Mouse (Mus musculus) intestine, embryonic 14.5 days (tissue): Measurements from ENCODE around the gene Foxo6. TPM values are rescaled to one million over a fixed set of nuclear protein-coding genes. Genes with fewer than 3 reads are reported as not detected.

ENCODE experiments used
- ATAC-seq: fragments of 200-750 bp; cut with Nextera tagmentation; replicated peaks from 2 replicates; pipeline ENCODE4 v1.8.0; 2017; ENCODE audit warnings: low read depth, moderate number of reproducible peaks, moderate TSS enrichment, moderate library complexity; ENCODE audit not compliant: low FRiP score, low TSS enrichment
- DNase-seq: peaks from one replicate; pipeline ENCODE4 v3.0.0-alpha.2; 2018; ENCODE audit warnings: low spot score
- H3K27ac ChIP-seq: fragments of 300-500 bp; sonication (generic); 2 replicates; pipeline ENCODE4 v1.5.1; 2014; ENCODE audit warnings: low read depth, mild to moderate bottlenecking, control low read depth
- H3K27me3 ChIP-seq: fragments of 300-500 bp; sonication (generic); replicated peaks from 2 replicates; pipeline ENCODE4 v1.6.1; 2014; ENCODE audit warnings: low read length, control low read depth; ENCODE audit not compliant: control insufficient read depth, insufficient read depth
- H3K36me3 ChIP-seq: fragments of 300-500 bp; sonication (generic); 2 replicates; pipeline ENCODE4 v1.6.1; 2014; ENCODE audit warnings: low read length, control low read depth; ENCODE audit not compliant: control insufficient read depth, insufficient read depth
- H3K4me1 ChIP-seq: fragments of 300-500 bp; sonication (generic); replicated peaks from 2 replicates; pipeline ENCODE4 v1.6.1; 2014; ENCODE audit warnings: low read length, control low read depth, mixed read lengths; ENCODE audit not compliant: control insufficient read depth, insufficient read depth
- H3K4me2 ChIP-seq: fragments of 300-500 bp; sonication (generic); 2 replicates; pipeline ENCODE4 v1.6.1; 2014; ENCODE audit warnings: low read length
- H3K4me3 ChIP-seq: fragments of 300-500 bp; sonication (generic); 2 replicates; pipeline ENCODE4 v1.5.1; 2014; ENCODE audit warnings: low read depth, low read length, control low read depth, mixed read lengths
- H3K9ac ChIP-seq: fragments of 300-500 bp; sonication (generic); 2 replicates; pipeline ENCODE4 v1.6.1; 2014; ENCODE audit warnings: mild to moderate bottlenecking, low read length
- H3K9me3 ChIP-seq: fragments of 300-500 bp; sonication (generic); 2 replicates; pipeline ENCODE4 v1.6.1; 2016; ENCODE audit warnings: low read length, control low read depth; ENCODE audit not compliant: control insufficient read depth
- WGBS: fragments of 180-500 bp; shearing (Covaris S2); extraction: QIAGEN DNeasy Blood & Tissue Kit; methylation state at CpG from one replicate; pipeline ENCODE4 v1.1.7; 2014; 5-methylcytosine and 5-hydroxymethylcytosine counted together
- polyA plus RNA-seq: library from polyadenylated mRNA; unstranded; fragments of >200 nt; fragmentation: Nextera tagmentation; extraction: Ambion mirVana; gene quantifications from 2 replicates; pipeline ENCODE4 v1.2.1, GENCODE M21; 2014

The Foxo6 gene
- polyA plus RNA-seq, 1 experiment from 2014 or later, result 0.39 TPM

DNA sequence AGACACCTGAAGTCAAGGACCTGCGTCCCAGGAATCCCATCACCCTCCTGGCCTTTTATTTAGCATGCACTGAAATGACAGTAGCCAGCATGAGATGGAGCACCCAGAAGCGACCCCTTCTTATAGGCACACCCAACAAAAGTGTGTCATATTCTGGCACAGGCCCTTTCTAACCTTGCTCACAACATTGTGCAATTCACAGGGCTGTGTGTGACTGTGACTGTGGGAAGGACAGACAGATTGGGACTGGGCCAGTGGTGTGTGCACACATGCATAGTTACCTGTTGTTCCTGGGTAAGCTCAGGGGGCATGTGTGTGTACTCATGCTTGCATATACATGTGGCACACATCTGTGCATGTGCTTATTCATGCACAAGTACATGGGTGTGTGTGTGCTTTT, 54.6 kb downstream of the Foxo6 start:
- no peaks in the 10 kb centered on the region for H3K9me3 ChIP-seq
- H3K4me2 ChIP-seq, result no peak overlapping the region
- ATAC-seq, result no peak
- H3K27ac ChIP-seq, result no peak overlapping the region
- H3K36me3 ChIP-seq, result no peaks in the 10 kb centered on the region
- H3K4me3 ChIP-seq, result no peak overlapping the region
- no peak overlapping the region for H3K9ac ChIP-seq
- no peak for DNase-seq
- 85% methylated on average over 2 of the region's 2 CpGs for WGBS
- H3K4me1 ChIP-seq, result 0 out of 2 replicates have a peak, but pooled peaks cover 2% of the 10 kb centered on the region
- H3K27me3 ChIP-seq, result no peaks in the 10 kb centered on the region

DNA sequence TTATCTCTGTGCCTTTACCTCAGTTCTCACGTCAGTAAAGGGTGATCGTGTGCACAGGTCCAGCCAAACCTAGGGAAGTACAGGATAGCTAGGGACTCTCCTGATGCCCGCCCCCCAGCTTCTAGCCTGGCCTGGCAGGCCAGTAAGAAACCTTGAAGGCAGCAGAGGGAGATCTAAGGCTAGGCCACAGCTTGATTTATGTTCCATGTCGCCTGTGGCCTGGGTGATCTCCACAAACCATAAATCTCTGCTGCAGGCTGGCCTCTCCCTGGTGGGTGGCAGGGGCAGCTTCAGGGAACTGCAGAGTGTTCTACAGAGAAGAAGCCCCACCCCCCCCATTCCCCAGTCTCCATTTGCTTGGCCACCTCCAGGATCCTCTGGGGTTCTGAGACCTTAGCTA, 55.2 kb downstream of the Foxo6 start:
- no peak overlapping the region for H3K27ac ChIP-seq
- no peaks in the 10 kb centered on the region for H3K36me3 ChIP-seq
- no peak for DNase-seq
- 0 out of 2 replicates have a peak, but pooled peaks cover 2% of the 10 kb centered on the region for H3K4me1 ChIP-seq
- WGBS, result 34% methylated on average over 4 of the region's 4 CpGs
- no peak overlapping the region for H3K9ac ChIP-seq
- H3K4me3 ChIP-seq, result no peak overlapping the region
- no peak for ATAC-seq
- no peaks in the 10 kb centered on the region for H3K9me3 ChIP-seq
- no peak overlapping the region for H3K4me2 ChIP-seq
- no peaks in the 10 kb centered on the region for H3K27me3 ChIP-seq

DNA sequence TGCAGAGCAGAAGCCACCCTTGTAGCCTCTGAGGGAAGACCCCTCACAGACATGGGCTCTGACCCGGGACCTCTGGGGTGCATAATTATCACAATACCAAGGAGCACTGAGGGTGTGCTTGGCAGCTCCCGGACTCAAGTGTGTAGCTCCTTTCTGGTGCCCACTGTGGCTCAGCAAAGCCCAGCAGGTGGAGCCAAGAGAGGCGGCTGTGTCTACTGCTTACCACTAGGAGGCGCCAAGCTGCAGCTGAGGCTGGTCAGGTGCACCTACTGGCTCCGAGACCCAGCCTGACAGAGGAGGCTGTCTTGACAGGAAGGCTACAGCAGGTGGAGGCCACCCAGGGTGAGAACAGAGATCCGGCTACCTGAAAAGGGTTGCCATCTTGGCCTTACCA, 56.9 kb downstream of the Foxo6 start:
- Histone ChIP-seq H3K36me3 (no peaks in the 10 kb centered on the region), H3K4me2 (no peak overlapping the region), H3K9me3 (no peaks in the 10 kb centered on the region), H3K27ac (no peak overlapping the region), H3K4me3 (no peak overlapping the region), H3K4me1 (0 out of 2 replicates have a peak, but pooled peaks cover 2% of the 10 kb centered on the region), H3K9ac (no peak overlapping the region), H3K27me3 (no peaks in the 10 kb centered on the region)
- peak; percentile 81 for DNase-seq
- ATAC-seq, result 0 out of 2 replicates have a peak, but pooled peaks have one; percentile 45
- WGBS, result 28% methylated on average over 6 of the region's 6 CpGs

DNA sequence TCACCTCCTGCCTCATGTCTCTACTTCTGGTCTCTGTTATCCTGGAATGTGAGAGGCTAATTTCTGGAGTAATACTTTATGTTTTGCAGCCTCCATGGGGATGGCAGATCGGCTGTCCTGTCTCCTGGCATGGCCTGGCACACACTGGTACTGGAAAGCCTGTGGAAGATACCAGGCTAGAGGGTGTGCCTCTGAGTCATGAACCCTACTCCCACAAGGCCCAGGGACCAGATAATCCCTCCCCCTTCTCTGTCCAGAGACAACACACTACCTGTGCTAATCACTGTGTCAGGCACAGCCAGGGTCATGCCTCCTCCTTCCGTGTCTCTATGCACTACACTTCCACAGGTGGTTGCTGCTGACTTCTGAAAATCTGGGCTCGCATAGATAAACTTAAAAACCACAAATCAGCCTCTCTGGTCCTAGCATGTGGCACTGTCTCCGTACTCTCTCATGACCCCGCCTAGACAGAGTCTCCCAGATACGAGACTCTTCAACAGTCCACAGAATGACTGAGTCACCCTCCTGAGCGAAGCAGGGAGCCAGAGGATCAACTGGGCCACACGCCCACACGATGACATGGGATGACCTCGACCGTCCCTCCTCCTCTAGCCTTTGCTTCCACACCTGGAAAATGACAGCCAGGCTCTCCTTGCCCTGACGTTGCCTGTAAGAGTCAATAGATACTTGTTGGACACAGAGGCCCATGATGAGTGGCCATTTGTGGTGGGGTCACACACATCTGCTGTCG, 57.5 kb downstream of the Foxo6 start:
- 75% methylated on average over 13 of the region's 13 CpGs for WGBS
- Histone ChIP-seq H3K27me3 (no peaks in the 10 kb centered on the region), H3K36me3 (no peaks in the 10 kb centered on the region), H3K4me3 (no peak overlapping the region), H3K27ac (no peak overlapping the region), H3K9ac (no peak overlapping the region), H3K4me2 (no peak overlapping the region), H3K9me3 (no peaks in the 10 kb centered on the region), H3K4me1 (0 out of 2 replicates have a peak, but pooled peaks cover 2% of the 10 kb centered on the region)
- ATAC-seq (no peak), DNase-seq (no peak)

DNA sequence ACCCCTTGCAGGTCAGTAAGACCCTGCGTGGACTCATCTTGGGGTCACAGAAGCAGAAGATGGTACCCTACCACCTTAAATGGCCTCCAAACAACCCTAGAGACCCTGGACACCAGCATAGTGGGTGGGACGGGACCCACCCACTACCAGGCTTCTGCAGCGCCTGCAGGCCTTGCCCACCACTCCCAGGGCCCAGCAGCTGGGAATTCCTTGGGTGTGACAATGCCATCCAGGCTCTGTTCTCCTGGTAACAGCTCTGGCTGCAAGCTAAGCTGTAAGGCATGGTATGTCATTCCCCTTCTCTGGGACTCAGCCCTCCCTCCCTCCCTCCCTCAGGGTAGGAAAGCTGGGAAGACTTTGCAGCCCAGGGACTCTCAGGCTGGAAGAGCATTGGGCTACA, 58.5 kb downstream of the Foxo6 start:
- H3K36me3 ChIP-seq, result no peaks in the 10 kb centered on the region
- H3K9ac ChIP-seq, result no peak overlapping the region
- ATAC-seq (no peak), DNase-seq (no peak)
- no peaks in the 10 kb centered on the region for H3K27me3 ChIP-seq
- no peaks in the 10 kb centered on the region for H3K9me3 ChIP-seq
- no peak overlapping the region for H3K4me3 ChIP-seq
- no peak overlapping the region for H3K27ac ChIP-seq
- 0 out of 2 replicates have a peak, but pooled peaks cover 2% of the 10 kb centered on the region for H3K4me1 ChIP-seq
- 93% methylated on average over 3 of the region's 3 CpGs for WGBS
- no peak overlapping the region for H3K4me2 ChIP-seq

DNA sequence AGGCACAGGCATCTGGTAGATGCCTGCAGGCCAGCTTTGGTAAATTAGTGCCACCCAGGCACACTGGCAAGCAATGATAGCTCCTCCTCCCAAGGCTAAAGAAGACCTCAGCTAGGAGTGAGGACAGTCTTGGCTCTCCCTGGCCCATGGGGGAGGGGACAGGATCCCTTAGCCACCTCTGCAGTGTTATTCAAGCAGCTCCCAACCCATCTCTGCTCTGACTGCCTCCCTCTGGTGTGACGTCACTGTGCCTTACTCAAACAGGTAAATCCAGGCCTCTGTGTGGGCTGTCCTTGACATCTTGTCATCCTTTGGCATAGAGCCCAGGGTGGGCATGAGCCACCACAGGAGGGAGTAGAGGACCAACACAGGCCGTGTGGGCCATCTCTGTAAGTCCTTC, 59.9 kb downstream of the Foxo6 start:
- no peak overlapping the region for H3K4me2 ChIP-seq
- no peaks in the 10 kb centered on the region for H3K9me3 ChIP-seq
- no peaks in the 10 kb centered on the region for H3K36me3 ChIP-seq
- H3K4me1 ChIP-seq, result 0 out of 2 replicates have a peak, but pooled peaks cover 2% of the 10 kb centered on the region
- no peak for ATAC-seq
- H3K27me3 ChIP-seq, result no peaks in the 10 kb centered on the region
- no peak overlapping the region for H3K27ac ChIP-seq
- no peak for DNase-seq
- H3K9ac ChIP-seq, result no peak overlapping the region
- 64% methylated on average over 2 of the region's 2 CpGs for WGBS
- H3K4me3 ChIP-seq, result no peak overlapping the region

DNA sequence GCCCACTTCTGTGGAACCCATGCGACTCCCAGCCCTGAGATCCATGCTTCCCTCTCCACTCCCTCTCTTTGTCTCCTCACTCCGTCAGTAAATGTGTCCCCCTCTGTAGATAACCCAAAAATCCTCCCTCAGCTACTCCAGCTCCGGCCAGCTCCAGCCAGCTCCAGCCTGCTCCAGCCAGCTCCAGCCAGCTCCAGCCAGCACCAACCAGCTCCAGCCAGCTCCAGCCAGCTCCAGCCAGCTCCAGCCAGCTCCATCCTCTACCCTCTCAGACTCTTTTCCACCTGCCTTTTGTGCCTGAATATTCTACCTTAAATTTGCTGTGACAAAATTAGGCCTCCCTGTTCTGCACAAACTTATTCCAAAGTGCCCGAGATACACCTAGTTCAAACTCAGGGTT, 60.5 kb downstream of the Foxo6 start:
- Histone ChIP-seq H3K36me3 (no peaks in the 10 kb centered on the region), H3K4me3 (no peak overlapping the region), H3K4me2 (no peak overlapping the region), H3K9ac (no peak overlapping the region), H3K4me1 (no peaks in the 10 kb centered on the region), H3K27me3 (no peaks in the 10 kb centered on the region), H3K27ac (no peak overlapping the region), H3K9me3 (no peaks in the 10 kb centered on the region)
- DNase-seq (no peak), ATAC-seq (no peak)
- 77% methylated on average over 4 of the region's 4 CpGs for WGBS

DNA sequence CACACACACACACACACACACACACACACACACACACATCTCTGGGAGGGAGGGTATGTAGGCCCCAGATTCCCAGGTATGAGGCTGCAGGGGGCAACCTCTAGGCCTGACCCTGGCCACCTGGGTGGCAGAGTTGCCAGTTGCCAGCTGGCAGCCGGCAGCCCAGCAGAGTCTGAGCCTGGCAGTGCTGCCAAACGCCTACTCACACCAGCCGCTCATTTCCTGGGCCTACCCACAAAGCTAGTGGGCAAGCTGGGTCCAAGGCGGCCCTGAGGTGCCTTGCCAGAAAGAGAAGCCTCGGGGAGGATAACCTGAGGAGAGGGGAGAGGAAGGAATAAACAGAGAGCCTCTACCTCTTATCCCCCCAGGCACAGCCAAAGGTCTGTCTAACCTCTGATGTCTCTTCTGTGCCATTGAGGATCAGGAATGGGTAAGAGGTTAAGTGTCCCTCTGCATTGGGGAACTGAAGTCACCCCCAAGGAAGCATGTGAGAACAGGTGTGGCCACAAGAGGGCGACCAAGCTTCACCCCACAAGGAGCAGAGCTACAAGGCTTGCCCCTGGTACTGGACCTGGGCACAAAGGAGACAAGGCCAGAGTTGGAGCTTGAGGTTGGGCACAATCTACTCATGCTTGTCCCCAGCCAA, 61.9 kb downstream of the Foxo6 start:
- Histone ChIP-seq H3K9ac (no peak overlapping the region), H3K36me3 (no peaks in the 10 kb centered on the region), H3K4me3 (no peak overlapping the region), H3K4me1 (no peaks in the 10 kb centered on the region), H3K27ac (no peak overlapping the region), H3K4me2 (no peak overlapping the region), H3K27me3 (no peaks in the 10 kb centered on the region), H3K9me3 (no peaks in the 10 kb centered on the region)
- DNase-seq (peak; percentile 85), ATAC-seq (0 out of 2 replicates have a peak, but pooled peaks have one; percentile 22)
- 57% methylated on average over 6 of the region's 6 CpGs for WGBS
